Mouse (Mus musculus) heart, adult 2 months (tissue): ENCODE results near the gene Mms19.

Experiments used
- CTCF ChIP-seq: fragments of 200-600 bp; IDR thresholded peaks from 2 replicates; pipeline ENCODE4 v1.8.1; 2022; ENCODE audit warnings: antibody characterized with exemption, mild to moderate bottlenecking, moderate library complexity
- POLR2A ChIP-seq: fragments of 200-500 bp; IDR thresholded peaks from 2 replicates; pipeline ENCODE4 v1.6.1; 2011; ENCODE audit warnings: mild to moderate bottlenecking, low read depth, low read length, control low read depth; ENCODE audit not compliant: insufficient read depth

DNA sequence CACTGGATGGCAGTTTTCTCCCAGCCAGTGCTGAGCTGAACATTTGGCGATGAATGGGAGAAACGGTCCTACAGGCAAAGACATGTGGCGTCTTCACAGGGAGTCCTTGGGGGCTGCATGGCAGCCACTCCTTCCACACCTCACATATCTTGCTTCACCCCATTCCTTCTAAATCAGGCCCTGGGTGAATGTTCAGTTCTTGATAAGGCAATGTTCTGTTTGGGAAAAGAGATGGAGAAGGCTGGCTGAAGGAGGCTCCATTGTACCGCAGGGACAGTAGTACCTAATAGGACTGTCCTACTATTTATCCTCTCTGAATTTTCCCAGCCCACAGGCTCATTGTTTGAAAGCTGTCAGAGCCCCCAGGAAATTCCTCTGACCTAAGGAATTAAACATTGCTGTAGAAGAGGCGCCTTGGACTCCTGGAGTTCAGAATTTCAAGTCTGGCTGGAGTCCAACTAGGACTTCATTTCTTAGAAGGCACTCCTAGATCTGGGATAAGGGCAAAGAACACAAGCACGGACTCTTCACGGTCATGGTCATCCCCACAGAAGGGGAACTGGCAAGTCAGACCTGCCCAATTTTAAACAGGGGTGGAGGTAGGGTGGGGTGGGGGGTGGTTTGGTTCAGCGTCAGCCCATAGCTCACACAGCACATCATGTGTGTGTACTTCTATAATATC is 73.7 kb downstream of the Mms19 start:
- TF ChIP-seq POLR2A (no peak), CTCF (no peak)
